Mouse (Mus musculus): ENCODE data around the gene Golph3. TPM values are rescaled to one million over a fixed set of nuclear protein-coding genes. Genes with fewer than 3 reads are reported as not detected.

Golph3 gene
- total and polyA plus RNA-seq, 3 experiments, result 81.1 to 149 (median 99.2) TPM

GRCm38 (mm10) chr15:12319889-12320288 is 1.4 kb upstream of the Golph3 start:
- DNase-seq (ENCODE audit: low read depth, low spot score), result no peak
- Histone ChIP-seq H3K27me3 (ENCODE audit: control insufficient read depth in 1 of 2, insufficient read depth in 2 of 2, low read length in 2 of 2) (no peaks in the 10 kb centered on the region), H3K9me3 (replicated peaks; ENCODE audit: insufficient read depth, low read length) (no peaks in the 10 kb centered on the region), H3K4me3 (ENCODE audit: control insufficient read depth in 1 of 2, insufficient read depth in 1 of 2, low read depth in 2 of 2, low read length in 2 of 2) (peak overlapping the region in 1 of 2 experiments; percentile 94; a peak in 1 of 4 replicates), H3K4me1 (ENCODE audit: control insufficient read depth in 1 of 2, insufficient read depth in 2 of 2, low read length in 2 of 2) (peaks cover 21 to 35% of the 10 kb centered on the region in 2 experiments), H3K79me2 (ENCODE audit: control insufficient read depth, insufficient read depth, low read length, poor library complexity) (peaks cover 38% of the 10 kb centered on the region), H3K36me3 (ENCODE audit: control insufficient read depth in 1 of 2, insufficient read depth in 2 of 2, low read length in 2 of 2) (peaks cover 6 to 43% of the 10 kb centered on the region in 2 experiments; a peak in 3 of 4 replicates), H3K27ac (ENCODE audit: control insufficient read depth, low read depth, low read length) (no peak overlapping the region), H3K9ac (ENCODE audit: control insufficient read depth, low read depth, low read length, poor library complexity, severe bottlenecking) (peak overlapping the region; percentile 78; the same call in 1 of the 2 replicates)
- TF ChIP-seq GATA1 (IDR thresholded peaks at IDR 0.05; ENCODE audit: low read depth, low read length) (peak; percentile 77), SMC3 (IDR thresholded peaks at IDR 0.05; ENCODE audit: low read depth, low read length) (no peak)

- H3K27me3 ChIP-seq (ENCODE audit: control insufficient read depth in 1 of 2, insufficient read depth in 2 of 2, low read length in 2 of 2), result no peaks in the 10 kb centered on the region
- H3K9ac ChIP-seq (ENCODE audit: control insufficient read depth, low read depth, low read length, poor library complexity, severe bottlenecking), result peak overlapping the region; percentile 78
- H3K4me1 ChIP-seq (ENCODE audit: control insufficient read depth in 1 of 2, insufficient read depth in 2 of 2, low read length in 2 of 2), result peaks cover 16 to 32% of the 10 kb centered on the region in 2 experiments
- TF ChIP-seq ZNF384 (IDR thresholded peaks at IDR 0.05; ENCODE audit: low read depth, low read length) (peak; percentile 86), USF2 (IDR thresholded peaks at IDR 0.05; ENCODE audit: borderline replicate concordance in 1 of 2, insufficient read depth in 1 of 2, low read depth in 1 of 2, low read length in 2 of 2) (no peak)
- no peaks in the 10 kb centered on the region for H3K9me3 ChIP-seq (replicated peaks; ENCODE audit: insufficient read depth, low read length)
- peaks cover 8 to 42% of the 10 kb centered on the region in 2 experiments for H3K36me3 ChIP-seq (ENCODE audit: control insufficient read depth in 1 of 2, insufficient read depth in 2 of 2, low read length in 2 of 2)
- H3K4me3 ChIP-seq (ENCODE audit: control insufficient read depth in 1 of 2, insufficient read depth in 1 of 2, low read depth in 2 of 2, low read length in 2 of 2), result peak overlapping the region; percentile 79 to 94
- peaks cover 42% of the 10 kb centered on the region for H3K79me2 ChIP-seq (ENCODE audit: control insufficient read depth, insufficient read depth, low read length, poor library complexity)
- no peak for DNase-seq (ENCODE audit: low read depth, low spot score)
- H3K27ac ChIP-seq (ENCODE audit: control insufficient read depth, low read depth, low read length), result 0 out of 2 replicates have a peak overlapping the region, but pooled peaks have one; percentile 7
Observed at GRCm38 (mm10) chr15:12320441-12321090, 684 bp upstream of the Golph3 start.

GRCm38 (mm10) chr15:12321788-12322621 is 755 bp downstream of the Golph3 start, which contains the start of gene 1810049J17Rik:
Gene 1810049J17Rik, minus strand, starts transcription at chr15:12321899.
- Histone ChIP-seq H3K79me2 (ENCODE audit: control insufficient read depth, insufficient read depth, low read length, poor library complexity) (peaks cover 53% of the 10 kb centered on the region), H3K36me3 (ENCODE audit: control insufficient read depth in 1 of 2, insufficient read depth in 2 of 2, low read length in 2 of 2) (peaks cover 13 to 44% of the 10 kb centered on the region in 2 experiments), H3K9ac (ENCODE audit: control insufficient read depth, low read depth, low read length, poor library complexity, severe bottlenecking) (peak within 1 kb of the TSS; percentile 89), H3K27ac (ENCODE audit: control insufficient read depth, low read depth, low read length) (peak within 1 kb of the TSS; percentile 87), H3K4me1 (ENCODE audit: control insufficient read depth in 1 of 2, insufficient read depth in 2 of 2, low read length in 2 of 2) (peaks cover 8 to 36% of the 10 kb centered on the region in 2 experiments), H3K27me3 (ENCODE audit: control insufficient read depth in 1 of 2, insufficient read depth in 2 of 2, low read length in 2 of 2) (no peaks in the 10 kb centered on the region), H3K9me3 (replicated peaks; ENCODE audit: insufficient read depth, low read length) (no peaks in the 10 kb centered on the region), H3K4me3 (ENCODE audit: control insufficient read depth in 1 of 2, insufficient read depth in 1 of 2, low read depth in 2 of 2, low read length in 2 of 2) (peak within 1 kb of the TSS; percentile 94)
- DNase-seq (ENCODE audit: low read depth, low spot score), result peak; percentile 84
- TF ChIP-seq TAL1 (IDR thresholded peaks at IDR 0.05; ENCODE audit: low read length), result no peak
- TF ChIP-seq ELF1 (IDR thresholded peaks at IDR 0.05; ENCODE audit: low read depth, low read length), result no peak
- peak; percentile 92; the same call in 1 of the 2 replicates for TF ChIP-seq UBTF (IDR thresholded peaks at IDR 0.05; ENCODE audit: borderline replicate concordance, insufficient read depth, low read depth, low read length)
- peak; percentile 60; the same call in 1 of the 2 replicates for TF ChIP-seq ETS1 (IDR thresholded peaks at IDR 0.05; ENCODE audit: low read depth, low read length)
- TF ChIP-seq MXI1 (IDR thresholded peaks at IDR 0.05; ENCODE audit: low read depth, low read length), result peak; percentile 50; the same call in 1 of the 2 replicates
- no peak for TF ChIP-seq BHLHE40 (IDR thresholded peaks at IDR 0.05; ENCODE audit: borderline replicate concordance, low read depth, low read length)
- TF ChIP-seq TCF12 (IDR thresholded peaks at IDR 0.05; ENCODE audit: low read depth, low read length), result no peak
- no peak for TF ChIP-seq ZMIZ1 (IDR thresholded peaks at IDR 0.05; ENCODE audit: low read depth, low read length)
- peak; percentile 85 for TF ChIP-seq SIN3A (IDR thresholded peaks at IDR 0.05; ENCODE audit: low read length)
- TF ChIP-seq HCFC1 (IDR thresholded peaks at IDR 0.05; ENCODE audit: low read depth, low read length), result peak; percentile 40; the same call in 1 of the 2 replicates
- no peak for TF ChIP-seq E2F4 (IDR thresholded peaks at IDR 0.05; ENCODE audit: borderline replicate concordance, low read depth, low read length)
- 0 out of 2 replicates have a peak, but pooled peaks have one; percentile 4 for TF ChIP-seq MAZ (IDR thresholded peaks at IDR 0.05; ENCODE audit: low read depth, low read length)
- TF ChIP-seq MYB (IDR thresholded peaks at IDR 0.05; ENCODE audit: low read depth, low read length), result no peak

Measured in MEL (cell line).